In the genomic region with DNA sequence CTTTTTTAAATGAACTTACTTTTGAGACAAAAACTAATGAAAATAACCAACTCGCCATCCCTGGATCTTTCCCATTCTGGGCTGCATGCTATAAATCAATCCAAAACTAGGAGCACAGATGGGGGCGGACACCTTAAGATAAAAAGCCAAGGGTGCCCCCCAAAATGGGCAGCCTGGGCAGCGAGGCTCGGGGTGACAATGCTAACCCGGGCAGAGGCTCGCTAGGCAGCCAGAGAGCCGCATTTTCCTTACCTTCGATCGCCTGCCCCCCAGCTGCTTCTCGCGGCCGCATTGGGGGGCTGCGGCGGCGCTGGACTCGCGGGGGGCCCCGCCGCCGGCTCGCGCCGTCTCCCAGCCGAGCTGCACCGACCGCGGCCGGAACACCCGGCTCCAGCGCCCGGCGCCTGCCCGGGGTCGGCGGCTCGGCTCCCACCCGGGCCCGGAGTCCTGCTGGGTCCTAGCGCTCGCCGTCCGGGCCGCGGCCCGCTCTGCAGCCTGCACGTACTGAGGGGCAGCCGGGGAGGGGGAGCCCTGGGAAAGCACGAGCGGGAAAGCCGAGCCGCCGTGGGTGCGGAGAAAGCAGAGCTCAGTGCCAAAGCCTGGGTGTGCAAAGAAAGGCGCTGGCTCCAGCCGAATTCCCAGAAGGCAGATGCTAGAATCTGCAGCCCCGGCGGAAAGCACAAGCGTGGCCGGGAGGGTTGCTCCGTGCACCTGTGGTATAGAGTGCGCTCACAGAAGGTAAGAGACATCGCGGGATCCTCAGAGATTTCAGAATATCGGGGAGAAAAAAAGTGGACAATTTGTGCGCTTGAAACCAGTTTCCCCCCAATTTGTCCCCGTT, we compare ENCODE assay signal across 8 mouse cellular contexts. TPM values are rescaled to one million over a fixed set of nuclear protein-coding genes. Genes with fewer than 3 reads are reported as not detected.
DNase-seq lines count a peak whose midpoint lies in the region; ATAC-seq and TF ChIP-seq lines count a peak whose summit lies in the region.

Foxn3 (minus strand) TSS at position 364 of the 841 bp plus-strand sequence.

- no peak for TF ChIP-seq POLR2A in embryonic fibroblast, embryonic 13.5 days (IDR thresholded peaks at IDR 0.05; ENCODE audit: low read depth, low read length)

- WGBS in midbrain, postnatal 0 days = under 1% methylated on average over 64 of the region's 66 CpGs

- no peaks in the 10 kb centered on the region for H3K79me3 ChIP-seq in C2C12 (ENCODE audit: low read depth)

- no peaks in the 10 kb centered on the region for H3K36me3 ChIP-seq in C2C12 (ENCODE audit: control insufficient read depth, insufficient read depth)
- H3K36me3 ChIP-seq in midbrain, postnatal 0 days (ENCODE audit: insufficient read depth, low read length) = no peaks in the 10 kb centered on the region

- TF ChIP-seq CTCF in C2C12 (IDR thresholded peaks at IDR 0.05; ENCODE audit: control insufficient read depth, insufficient read depth, insufficient read length) = no peak
- no peak for TF ChIP-seq CTCF in embryonic fibroblast, embryonic 13.5 days (IDR thresholded peaks at IDR 0.05; ENCODE audit: borderline replicate concordance, insufficient read depth, low read length)
- TF ChIP-seq CTCF in midbrain, postnatal 0 days (IDR thresholded peaks at IDR 0.05) = no peak

- peak within 1 kb of the TSS; percentile 71 for H3ac ChIP-seq in C2C12 (ENCODE audit: control insufficient read depth, insufficient read length, low read depth)

- H3K4me1 ChIP-seq in embryonic fibroblast, embryonic 13.5 days (ENCODE audit: control insufficient read depth, insufficient read depth, low read length) = peaks cover 2% of the 10 kb centered on the region; the same call in 1 of the 2 replicates
- H3K4me1 ChIP-seq in midbrain, postnatal 0 days (ENCODE audit: insufficient read depth, low read length) = peaks cover 7% of the 10 kb centered on the region

- ATAC-seq in midbrain, postnatal 0 days (ENCODE audit: low FRiP score) = peak; percentile 87

- peak within 1 kb of the TSS; percentile 67 for H3K4me2 ChIP-seq in midbrain, postnatal 0 days (ENCODE audit: low read depth, low read length, poor library complexity, severe bottlenecking)

- peak within 1 kb of the TSS; percentile 83 for H3K9ac ChIP-seq in midbrain, postnatal 0 days (replicated peaks; ENCODE audit: low read length, poor library complexity, severe bottlenecking)

- H3K4me3 ChIP-seq in C2C12 (ENCODE audit: insufficient read depth, poor library complexity, severe bottlenecking) = peak within 1 kb of the TSS; percentile 48
- peak within 1 kb of the TSS; percentile 88 for H3K4me3 ChIP-seq in embryonic fibroblast, embryonic 13.5 days (ENCODE audit: insufficient read depth, low read length)
- H3K4me3 ChIP-seq in midbrain, postnatal 0 days (ENCODE audit: low read depth, low read length) = peak within 1 kb of the TSS; percentile 88

- H3K9me3 ChIP-seq in midbrain, postnatal 0 days (ENCODE audit: low read length) = no peaks in the 10 kb centered on the region

- H3K79me2 ChIP-seq in C2C12 (ENCODE audit: control insufficient read depth, insufficient read depth) = no peaks in the 10 kb centered on the region

- H3K27me3 ChIP-seq in C2C12 (ENCODE audit: control insufficient read depth, insufficient read depth, insufficient read length) = no peaks in the 10 kb centered on the region
- no peaks in the 10 kb centered on the region for H3K27me3 ChIP-seq in midbrain, postnatal 0 days (ENCODE audit: insufficient read depth, low read length)

- no peak within 1 kb of the TSS for H3K27ac ChIP-seq in embryonic fibroblast, embryonic 13.5 days (ENCODE audit: insufficient read depth, low read length)
- H3K27ac ChIP-seq in midbrain, postnatal 0 days (ENCODE audit: low read depth, low read length) = peak within 1 kb of the TSS; percentile 84

- DNase-seq in adrenal gland, postnatal 4 days (ENCODE audit: low spot score in 2 of 2) = peak; percentile 36 to 50
- peak; percentile 69 to 73 for DNase-seq in heart, adult 9 months (ENCODE audit: low spot score in 2 of 2)
- DNase-seq in kidney, adult 9 months = peak; percentile 60
- peak; percentile 74 for DNase-seq in liver
- DNase-seq in midbrain, postnatal 0 days (ENCODE audit: low spot score) = peak; percentile 77
- peak; percentile 48 to 71 for DNase-seq in spleen, postnatal 14 days (ENCODE audit: low spot score in 2 of 2)

TF ChIP-seq in C2C12, 6 proteins besides CTCF, POLR2A, EP300 and RAD21:
- TF ChIP-seq FOSL1 (IDR thresholded peaks at IDR 0.05; ENCODE audit: insufficient read depth, low read length, poor library complexity, severe bottlenecking) (no peak), MYOG (IDR thresholded peaks at IDR 0.05; ENCODE audit: control insufficient read depth, extremely low read depth, insufficient read length) (no peak), USF1 (IDR thresholded peaks at IDR 0.05; ENCODE audit: low read depth) (no peak), MYOD1 (IDR thresholded peaks at IDR 0.05; ENCODE audit: control insufficient read depth, insufficient read length, low read depth) (no peak), CEBPB (IDR thresholded peaks at IDR 0.05; ENCODE audit: low read depth) (no peak), MAX (IDR thresholded peaks at IDR 0.05) (no peak)

RNA-seq across cellular contexts. Expression of gene Foxn3, which starts in this region (rescaled TPM):
- polyA plus RNA-seq in C2C12 (2012; fragmentation: generic; extraction: Trizol) = 4.2 TPM
- 10 to 100 TPM; 95.0 to 97.1 TPM for total RNA-seq in adrenal gland, postnatal 4 days (2021)
- polyA plus RNA-seq in embryonic fibroblast, embryonic 13.5 days (2011; ENCODE audit: insufficient read length, low read depth, missing spikeins) = 39.6 and 59.0 TPM in 2 replicates
- 38.9 and 40.5 TPM in 2 replicates for total RNA-seq in midbrain, postnatal 0 days (2014; rRNA removed)
- 60.4 and 72.7 TPM in 2 replicates for polyA plus RNA-seq in midbrain, postnatal 0 days (2015; fragmentation: Nextera tagmentation; extraction: Ambion mirVana)
